Mouse (Mus musculus) intestine, embryonic 14.5 days (tissue): ENCODE data around the gene Hepacam2. TPM values are rescaled to one million over a fixed set of nuclear protein-coding genes. Genes with fewer than 3 reads are reported as not detected.
"Not testable (repeated sequence)": the region's sequence is repeated elsewhere in the genome, so short reads cannot be mapped to it uniquely, and the experiment has no call there.

Experiments used
- ATAC-seq: fragments of 200-750 bp; cut with Nextera tagmentation; replicated peaks from 2 replicates; pipeline ENCODE4 v1.8.0; 2017; ENCODE audit warnings: low read depth, moderate number of reproducible peaks, moderate TSS enrichment, moderate library complexity; ENCODE audit not compliant: low FRiP score, low TSS enrichment
- DNase-seq: peaks from one replicate; pipeline ENCODE4 v3.0.0-alpha.2; 2018; ENCODE audit warnings: low spot score
- H3K27ac ChIP-seq: fragments of 300-500 bp; sonication (generic); 2 replicates; pipeline ENCODE4 v1.5.1; 2014; ENCODE audit warnings: low read depth, mild to moderate bottlenecking, control low read depth
- H3K27me3 ChIP-seq: fragments of 300-500 bp; sonication (generic); replicated peaks from 2 replicates; pipeline ENCODE4 v1.6.1; 2014; ENCODE audit warnings: low read length, control low read depth; ENCODE audit not compliant: control insufficient read depth, insufficient read depth
- H3K36me3 ChIP-seq: fragments of 300-500 bp; sonication (generic); 2 replicates; pipeline ENCODE4 v1.6.1; 2014; ENCODE audit warnings: low read length, control low read depth; ENCODE audit not compliant: control insufficient read depth, insufficient read depth
- H3K4me1 ChIP-seq: fragments of 300-500 bp; sonication (generic); replicated peaks from 2 replicates; pipeline ENCODE4 v1.6.1; 2014; ENCODE audit warnings: low read length, control low read depth, mixed read lengths; ENCODE audit not compliant: control insufficient read depth, insufficient read depth
- H3K4me2 ChIP-seq: fragments of 300-500 bp; sonication (generic); 2 replicates; pipeline ENCODE4 v1.6.1; 2014; ENCODE audit warnings: low read length
- H3K4me3 ChIP-seq: fragments of 300-500 bp; sonication (generic); 2 replicates; pipeline ENCODE4 v1.5.1; 2014; ENCODE audit warnings: low read depth, low read length, control low read depth, mixed read lengths
- H3K9ac ChIP-seq: fragments of 300-500 bp; sonication (generic); 2 replicates; pipeline ENCODE4 v1.6.1; 2014; ENCODE audit warnings: mild to moderate bottlenecking, low read length
- H3K9me3 ChIP-seq: fragments of 300-500 bp; sonication (generic); 2 replicates; pipeline ENCODE4 v1.6.1; 2016; ENCODE audit warnings: low read length, control low read depth; ENCODE audit not compliant: control insufficient read depth
- WGBS: fragments of 180-500 bp; shearing (Covaris S2); extraction: QIAGEN DNeasy Blood & Tissue Kit; methylation state at CpG from one replicate; pipeline ENCODE4 v1.1.7; 2014; 5-methylcytosine and 5-hydroxymethylcytosine counted together
- polyA plus RNA-seq: library from polyadenylated mRNA; unstranded; fragments of >200 nt; fragmentation: Nextera tagmentation; extraction: Ambion mirVana; gene quantifications from 2 replicates; pipeline ENCODE4 v1.2.1, GENCODE M21; 2014

Gene Hepacam2
- polyA plus RNA-seq, 1 experiment from 2014 or later = 8.2 TPM

DNA sequence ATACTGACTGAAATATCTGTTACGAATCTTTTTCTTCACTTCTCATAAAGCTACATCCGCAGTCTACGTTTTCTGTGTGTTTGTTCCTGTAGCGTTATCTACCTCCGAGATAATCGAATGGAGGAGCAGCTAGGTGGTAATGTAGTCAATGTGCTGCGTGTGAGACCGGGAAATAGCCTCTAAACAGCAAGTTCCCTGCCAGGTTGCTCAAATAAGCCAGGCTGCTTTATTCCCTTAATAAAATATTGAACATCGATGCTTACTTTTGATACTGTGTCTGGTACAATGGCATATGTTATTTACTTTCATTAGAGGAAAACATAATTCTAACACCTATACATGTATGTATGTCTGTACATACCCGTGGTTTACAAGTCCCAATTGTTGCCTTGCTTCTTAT lies 13.0 kb upstream of the Hepacam2 start:
- no peak for DNase-seq
- Histone ChIP-seq H3K9me3 (no peaks in the 10 kb centered on the region), H3K4me2 (no peak overlapping the region), H3K4me1 (no peaks in the 10 kb centered on the region), H3K4me3 (no peak overlapping the region), H3K27ac (no peak overlapping the region), H3K27me3 (no peaks in the 10 kb centered on the region), H3K36me3 (no peaks in the 10 kb centered on the region), H3K9ac (no peak overlapping the region)
- ATAC-seq = no peak
- 87% methylated on average over 10 of the region's 10 CpGs for WGBS

DNA sequence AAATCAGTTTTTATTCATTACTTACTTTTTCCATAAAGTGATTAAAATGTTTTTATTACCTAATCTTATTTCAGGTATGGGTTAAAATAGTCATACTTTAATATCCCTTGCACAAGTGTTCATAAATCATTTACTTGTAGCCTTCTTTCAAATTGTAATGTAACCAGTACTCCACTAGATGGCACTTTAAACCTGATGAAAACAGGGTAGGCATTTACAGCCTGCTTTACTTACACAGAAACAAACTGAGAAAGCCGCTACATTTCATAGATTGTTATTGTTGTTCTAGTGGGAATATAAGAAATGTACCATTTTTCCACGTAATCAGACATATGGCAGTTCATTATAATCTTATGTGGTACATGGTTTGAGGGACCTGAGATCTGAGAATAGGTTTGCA lies 11.7 kb upstream of the Hepacam2 start:
- DNase-seq (no peak), ATAC-seq (0 out of 2 replicates have a peak, but pooled peaks have one; percentile 53)
- no peak overlapping the region for H3K27ac ChIP-seq
- 16% methylated on average over 2 of the region's 2 CpGs for WGBS
- no peak overlapping the region for H3K9ac ChIP-seq
- no peaks in the 10 kb centered on the region for H3K27me3 ChIP-seq
- no peak overlapping the region for H3K4me2 ChIP-seq
- H3K4me3 ChIP-seq = no peak overlapping the region
- H3K36me3 ChIP-seq = 0 out of 2 replicates have a peak, but pooled peaks cover 3% of the 10 kb centered on the region
- H3K9me3 ChIP-seq = no peaks in the 10 kb centered on the region
- H3K4me1 ChIP-seq = no peaks in the 10 kb centered on the region

DNA sequence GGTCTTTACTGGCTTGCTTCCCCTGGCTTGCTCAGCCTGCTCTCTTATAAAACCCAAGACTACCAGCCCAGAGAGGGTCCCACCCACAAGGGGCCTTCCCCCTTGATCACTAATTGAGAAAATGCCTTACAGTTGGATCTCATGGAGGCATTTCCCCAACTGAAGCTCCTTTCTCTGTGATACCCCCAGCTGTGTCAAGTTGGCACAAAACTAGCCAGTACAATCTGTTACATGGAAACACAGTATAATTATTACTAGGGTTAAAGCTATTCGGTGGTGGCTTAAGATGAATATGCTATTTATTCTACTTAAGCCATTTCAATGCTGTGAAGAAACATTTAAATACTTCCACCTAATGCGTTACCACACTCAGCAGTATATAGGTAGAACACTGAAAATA lies 10.1 kb upstream of the Hepacam2 start:
- H3K27ac ChIP-seq, H3K4me1 ChIP-seq, H3K27me3 ChIP-seq, H3K9me3 ChIP-seq, ATAC-seq, DNase-seq, H3K4me3 ChIP-seq, H3K36me3 ChIP-seq, H3K9ac ChIP-seq, H3K4me2 ChIP-seq: not testable (repeated sequence)
- WGBS = 86% methylated on average over 2 of the region's 2 CpGs

GRCm38 (mm10) chr6:3507078-3507477 lies 9.0 kb upstream of the Hepacam2 start:
- Histone ChIP-seq H3K9ac (no peak overlapping the region), H3K4me3 (no peak overlapping the region), H3K4me1 (no peaks in the 10 kb centered on the region), H3K27ac (no peak overlapping the region), H3K4me2 (no peak overlapping the region), H3K27me3 (no peaks in the 10 kb centered on the region), H3K36me3 (0 out of 2 replicates have a peak, but pooled peaks cover 3% of the 10 kb centered on the region), H3K9me3 (no peaks in the 10 kb centered on the region)
- WGBS = 70% methylated on average over 4 of the region's 4 CpGs
- ATAC-seq (no peak), DNase-seq (no peak)

- no peak overlapping the region for H3K4me2 ChIP-seq
- no peak for DNase-seq
- H3K9ac ChIP-seq = no peak overlapping the region
- H3K4me3 ChIP-seq = no peak overlapping the region
- 83% methylated on average over 5 of the region's 5 CpGs for WGBS
- no peaks in the 10 kb centered on the region for H3K27me3 ChIP-seq
- H3K36me3 ChIP-seq = 0 out of 2 replicates have a peak, but pooled peaks cover 3% of the 10 kb centered on the region
- no peak for ATAC-seq
- H3K27ac ChIP-seq = no peak overlapping the region
- H3K4me1 ChIP-seq = no peaks in the 10 kb centered on the region
- no peaks in the 10 kb centered on the region for H3K9me3 ChIP-seq
Observed at GRCm38 (mm10) chr6:3505289-3505688, 7.2 kb upstream of the Hepacam2 start.

- ATAC-seq (no peak), DNase-seq (no peak)
- Histone ChIP-seq H3K9ac (no peak overlapping the region), H3K4me1 (no peaks in the 10 kb centered on the region), H3K27ac (no peak overlapping the region), H3K4me3 (no peak overlapping the region), H3K9me3 (no peaks in the 10 kb centered on the region), H3K4me2 (no peak overlapping the region), H3K27me3 (no peaks in the 10 kb centered on the region), H3K36me3 (0 out of 2 replicates have a peak, but pooled peaks cover 1% of the 10 kb centered on the region)
- 86% methylated on average over 3 of the region's 3 CpGs for WGBS
Observed at GRCm38 (mm10) chr6:3500286-3500685, 2.2 kb upstream of the Hepacam2 start.

GRCm38 (mm10) chr6:3496210-3496609 lies 1.9 kb downstream of the Hepacam2 start:
- ATAC-seq = no peak
- H3K36me3 ChIP-seq = no peaks in the 10 kb centered on the region
- H3K4me2 ChIP-seq = no peak overlapping the region
- DNase-seq = no peak
- H3K9ac ChIP-seq = no peak overlapping the region
- H3K27ac ChIP-seq = no peak overlapping the region
- no peaks in the 10 kb centered on the region for H3K9me3 ChIP-seq
- H3K4me1 ChIP-seq = no peaks in the 10 kb centered on the region
- 5% methylated on average over 2 of the region's 2 CpGs for whole genome bisulfite sequencing
- no peak overlapping the region for H3K4me3 ChIP-seq
- H3K27me3 ChIP-seq = no peaks in the 10 kb centered on the region

GRCm38 (mm10) chr6:3494285-3494684 lies 3.8 kb downstream of the Hepacam2 start:
- 68% methylated on average over 5 of the region's 5 CpGs for WGBS
- Histone ChIP-seq H3K4me2 (no peak overlapping the region), H3K9me3 (no peaks in the 10 kb centered on the region), H3K27ac (no peak overlapping the region), H3K36me3 (no peaks in the 10 kb centered on the region), H3K4me1 (no peaks in the 10 kb centered on the region), H3K9ac (no peak overlapping the region), H3K27me3 (no peaks in the 10 kb centered on the region), H3K4me3 (no peak overlapping the region)
- ATAC-seq (no peak), DNase-seq (no peak)

GRCm38 (mm10) chr6:3487355-3487754 lies 10.7 kb downstream of the Hepacam2 start:
- H3K4me2 ChIP-seq = no peak overlapping the region
- H3K4me1 ChIP-seq = no peaks in the 10 kb centered on the region
- ATAC-seq (no peak), DNase-seq (no peak)
- no peaks in the 10 kb centered on the region for H3K27me3 ChIP-seq
- H3K27ac ChIP-seq = no peak overlapping the region
- 69% methylated on average over 1 of the region's 1 CpGs for WGBS
- H3K9ac ChIP-seq = no peak overlapping the region
- H3K4me3 ChIP-seq = no peak overlapping the region
- H3K36me3 ChIP-seq = no peaks in the 10 kb centered on the region
- no peaks in the 10 kb centered on the region for H3K9me3 ChIP-seq
